Mouse (Mus musculus): ENCODE data around the gene Olfr1537.

Gene Olfr1537

GRCm38 (mm10) chr9:39249894-39250293, at the start of gene Olfr1537:
Gene Olfr1537 (minus strand): TSS chr9:39249994.
- DNase-seq (ENCODE audit: low read depth) = no peak

- DNase-seq (ENCODE audit: low read depth) = no peak
Observed at GRCm38 (mm10) chr9:39287136-39287535, 37.3 kb upstream of the Olfr1537 start.

GRCm38 (mm10) chr9:39276718-39277117, 26.9 kb upstream of the Olfr1537 start, which contains the start of gene Olfr945:
Gene Olfr945 (minus strand): TSS chr9:39276818.
- no peak for DNase-seq (ENCODE audit: low read depth)

- no peak for DNase-seq (ENCODE audit: low read depth)
Observed at GRCm38 (mm10) chr9:39201620-39202019, 48.2 kb downstream of the Olfr1537 start, which contains the start of gene Olfr944. Gene Olfr944 (plus strand): TSS chr9:39201920.
